Mouse (Mus musculus): ENCODE results near the gene Bcl11a.

GRCm38 (mm10) chr11:24044025-24044424, 33.8 kb upstream of the Bcl11a start:
- no peak for TF ChIP-seq CTCF (IDR thresholded peaks at IDR 0.05; ENCODE audit: extremely low read depth, insufficient read depth, insufficient read length, insufficient replicate concordance)
- TF ChIP-seq POLR2A (IDR thresholded peaks at IDR 0.05; ENCODE audit: low read depth, low read length), result no peak

Data from spleen, adult 2 months (tissue).